Mouse (Mus musculus): ENCODE measurements around the gene 1700025G04Rik. TPM values are rescaled to one million over a fixed set of nuclear protein-coding genes. Genes with fewer than 3 reads are reported as not detected.

1700025G04Rik gene
- polyA plus RNA-seq, 1 experiment from 2014 or later: 16.7 TPM

- H3K4me1 ChIP-seq (replicated peaks; ENCODE audit: control insufficient read depth, insufficient read depth, low read length): no peaks in the 10 kb centered on the region
- H3K27ac ChIP-seq (ENCODE audit: low read length): no peak overlapping the region
- H3K9me3 ChIP-seq (ENCODE audit: control insufficient read depth, low read length): no peaks in the 10 kb centered on the region
- no peak for ATAC-seq (ENCODE audit: low read depth)
- H3K4me2 ChIP-seq (ENCODE audit: low read depth, low read length): no peak overlapping the region
- H3K27me3 ChIP-seq (ENCODE audit: control insufficient read depth, insufficient read depth, low read depth, low read length): no peaks in the 10 kb centered on the region
- no peak overlapping the region for H3K9ac ChIP-seq (ENCODE audit: low read length)
- no peak overlapping the region for H3K4me3 ChIP-seq (ENCODE audit: low read length)
- 86% methylated on average over 11 of the region's 11 CpGs for WGBS
- no peaks in the 10 kb centered on the region for H3K36me3 ChIP-seq (ENCODE audit: control insufficient read depth, insufficient read depth, low read length)
Observed at GRCm38 (mm10) chr1:152063357-152064145, 26.4 kb downstream of the 1700025G04Rik start.

- Histone ChIP-seq H3K4me3 (ENCODE audit: low read length) (no peak overlapping the region), H3K9me3 (ENCODE audit: control insufficient read depth, low read length) (no peaks in the 10 kb centered on the region), H3K4me2 (ENCODE audit: low read depth, low read length) (no peak overlapping the region), H3K4me1 (replicated peaks; ENCODE audit: control insufficient read depth, insufficient read depth, low read length) (no peaks in the 10 kb centered on the region), H3K9ac (ENCODE audit: low read length) (no peak overlapping the region), H3K27me3 (ENCODE audit: control insufficient read depth, insufficient read depth, low read depth, low read length) (no peaks in the 10 kb centered on the region), H3K27ac (ENCODE audit: low read length) (no peak overlapping the region), H3K36me3 (ENCODE audit: control insufficient read depth, insufficient read depth, low read length) (no peaks in the 10 kb centered on the region)
- no peak for ATAC-seq (ENCODE audit: low read depth)
- WGBS: 72% methylated on average over 12 of the region's 12 CpGs
Observed at GRCm38 (mm10) chr1:152061745-152062144, 28.2 kb downstream of the 1700025G04Rik start.

GRCm38 (mm10) chr1:152060265-152060664 lies 29.7 kb downstream of the 1700025G04Rik start:
- H3K36me3 ChIP-seq (ENCODE audit: control insufficient read depth, insufficient read depth, low read length): no peaks in the 10 kb centered on the region
- H3K27me3 ChIP-seq (ENCODE audit: control insufficient read depth, insufficient read depth, low read depth, low read length): no peaks in the 10 kb centered on the region
- ATAC-seq (ENCODE audit: low read depth): no peak
- H3K4me1 ChIP-seq (replicated peaks; ENCODE audit: control insufficient read depth, insufficient read depth, low read length): no peaks in the 10 kb centered on the region; the same call in 1 of the 2 replicates
- 89% methylated on average over 3 of the region's 3 CpGs for WGBS
- H3K4me3 ChIP-seq (ENCODE audit: low read length): no peak overlapping the region
- H3K9ac ChIP-seq (ENCODE audit: low read length): no peak overlapping the region
- no peak overlapping the region for H3K27ac ChIP-seq (ENCODE audit: low read length)
- no peaks in the 10 kb centered on the region for H3K9me3 ChIP-seq (ENCODE audit: control insufficient read depth, low read length)
- H3K4me2 ChIP-seq (ENCODE audit: low read depth, low read length): no peak overlapping the region

GRCm38 (mm10) chr1:152058776-152059175 lies 31.1 kb downstream of the 1700025G04Rik start:
- 61% methylated on average over 3 of the region's 3 CpGs for WGBS
- no peak overlapping the region for H3K27ac ChIP-seq (ENCODE audit: low read length)
- no peak for ATAC-seq (ENCODE audit: low read depth)

GRCm38 (mm10) chr1:152053112-152053511 lies 36.8 kb downstream of the 1700025G04Rik start:
- peaks cover 32% of the 10 kb centered on the region for H3K4me1 ChIP-seq (replicated peaks; ENCODE audit: control insufficient read depth, insufficient read depth, low read length)
- H3K27me3 ChIP-seq (ENCODE audit: control insufficient read depth, insufficient read depth, low read depth, low read length): no peaks in the 10 kb centered on the region
- no peaks in the 10 kb centered on the region for H3K9me3 ChIP-seq (ENCODE audit: control insufficient read depth, low read length)
- no peaks in the 10 kb centered on the region for H3K36me3 ChIP-seq (ENCODE audit: control insufficient read depth, insufficient read depth, low read length)
- 67% methylated on average over 5 of the region's 5 CpGs for WGBS
- no peak for ATAC-seq (ENCODE audit: low read depth)
- H3K4me3 ChIP-seq (ENCODE audit: low read length): no peak overlapping the region
- no peak overlapping the region for H3K9ac ChIP-seq (ENCODE audit: low read length)
- no peak overlapping the region for H3K4me2 ChIP-seq (ENCODE audit: low read depth, low read length)
- H3K27ac ChIP-seq (ENCODE audit: low read length): no peak overlapping the region

More at GRCm38 (mm10) chr1:152058776-152059175, 31.1 kb downstream of the 1700025G04Rik start:
- Histone ChIP-seq H3K4me2 (ENCODE audit: low read depth, low read length) (no peak overlapping the region), H3K36me3 (ENCODE audit: control insufficient read depth, insufficient read depth, low read length) (no peaks in the 10 kb centered on the region), H3K4me1 (replicated peaks; ENCODE audit: control insufficient read depth, insufficient read depth, low read length) (peaks cover 9% of the 10 kb centered on the region), H3K9me3 (ENCODE audit: control insufficient read depth, low read length) (no peaks in the 10 kb centered on the region), H3K27me3 (ENCODE audit: control insufficient read depth, insufficient read depth, low read depth, low read length) (no peaks in the 10 kb centered on the region), H3K4me3 (ENCODE audit: low read length) (no peak overlapping the region), H3K9ac (ENCODE audit: low read length) (no peak overlapping the region)

- no peak overlapping the region for H3K9ac ChIP-seq (ENCODE audit: low read length)
- peaks cover 32% of the 10 kb centered on the region for H3K4me1 ChIP-seq (replicated peaks; ENCODE audit: control insufficient read depth, insufficient read depth, low read length)
- 10% methylated on average over 9 of the region's 9 CpGs for WGBS
- H3K27me3 ChIP-seq (ENCODE audit: control insufficient read depth, insufficient read depth, low read depth, low read length): no peaks in the 10 kb centered on the region
- H3K27ac ChIP-seq (ENCODE audit: low read length): 0 out of 2 replicates have a peak overlapping the region, but pooled peaks have one; percentile 26
- peak; percentile 68 for ATAC-seq (ENCODE audit: low read depth)
- no peaks in the 10 kb centered on the region for H3K9me3 ChIP-seq (ENCODE audit: control insufficient read depth, low read length)
- no peak overlapping the region for H3K4me3 ChIP-seq (ENCODE audit: low read length)
- H3K4me2 ChIP-seq (ENCODE audit: low read depth, low read length): no peak overlapping the region
- no peaks in the 10 kb centered on the region for H3K36me3 ChIP-seq (ENCODE audit: control insufficient read depth, insufficient read depth, low read length)
Observed at GRCm38 (mm10) chr1:152051858-152052257, 38.1 kb downstream of the 1700025G04Rik start.

- ATAC-seq (ENCODE audit: low read depth): no peak
- no peaks in the 10 kb centered on the region for H3K36me3 ChIP-seq (ENCODE audit: control insufficient read depth, insufficient read depth, low read length)
- H3K9ac ChIP-seq (ENCODE audit: low read length): no peak overlapping the region
- no peak overlapping the region for H3K4me2 ChIP-seq (ENCODE audit: low read depth, low read length)
- no peaks in the 10 kb centered on the region for H3K9me3 ChIP-seq (ENCODE audit: control insufficient read depth, low read length)
- H3K27me3 ChIP-seq (ENCODE audit: control insufficient read depth, insufficient read depth, low read depth, low read length): no peaks in the 10 kb centered on the region
- peaks cover 32% of the 10 kb centered on the region for H3K4me1 ChIP-seq (replicated peaks; ENCODE audit: control insufficient read depth, insufficient read depth, low read length)
- H3K4me3 ChIP-seq (ENCODE audit: low read length): no peak overlapping the region
- WGBS: 65% methylated on average over 7 of the region's 7 CpGs
- H3K27ac ChIP-seq (ENCODE audit: low read length): no peak overlapping the region
Observed at GRCm38 (mm10) chr1:152050037-152050436, 39.9 kb downstream of the 1700025G04Rik start.

- Histone ChIP-seq H3K9me3 (ENCODE audit: control insufficient read depth, low read length) (no peaks in the 10 kb centered on the region), H3K9ac (ENCODE audit: low read length) (no peak overlapping the region), H3K4me2 (ENCODE audit: low read depth, low read length) (no peak overlapping the region), H3K4me3 (ENCODE audit: low read length) (no peak overlapping the region), H3K4me1 (replicated peaks; ENCODE audit: control insufficient read depth, insufficient read depth, low read length) (peaks cover 20% of the 10 kb centered on the region), H3K36me3 (ENCODE audit: control insufficient read depth, insufficient read depth, low read length) (no peaks in the 10 kb centered on the region), H3K27me3 (ENCODE audit: control insufficient read depth, insufficient read depth, low read depth, low read length) (no peaks in the 10 kb centered on the region), H3K27ac (ENCODE audit: low read length) (no peak overlapping the region)
- ATAC-seq (ENCODE audit: low read depth): no peak
- 76% methylated on average over 4 of the region's 4 CpGs for WGBS
Observed at GRCm38 (mm10) chr1:152048291-152048690, 41.6 kb downstream of the 1700025G04Rik start.

- no peak overlapping the region for H3K4me3 ChIP-seq (ENCODE audit: low read length)
- H3K9ac ChIP-seq (ENCODE audit: low read length): no peak overlapping the region
- no peak for ATAC-seq (ENCODE audit: low read depth)
- H3K27ac ChIP-seq (ENCODE audit: low read length): no peak overlapping the region
- 34% methylated on average over 5 of the region's 5 CpGs for WGBS
- H3K4me1 ChIP-seq (replicated peaks; ENCODE audit: control insufficient read depth, insufficient read depth, low read length): peaks cover 14% of the 10 kb centered on the region
- no peak overlapping the region for H3K4me2 ChIP-seq (ENCODE audit: low read depth, low read length)
- H3K9me3 ChIP-seq (ENCODE audit: control insufficient read depth, low read length): no peaks in the 10 kb centered on the region
- H3K36me3 ChIP-seq (ENCODE audit: control insufficient read depth, insufficient read depth, low read length): no peaks in the 10 kb centered on the region
- no peaks in the 10 kb centered on the region for H3K27me3 ChIP-seq (ENCODE audit: control insufficient read depth, insufficient read depth, low read depth, low read length)
Observed at GRCm38 (mm10) chr1:152047416-152047815, 42.5 kb downstream of the 1700025G04Rik start.

All from lung, embryonic 16.5 days (tissue).